Mouse (Mus musculus): ENCODE measurements around the gene Pde7b. TPM values are rescaled to one million over a fixed set of nuclear protein-coding genes. Genes with fewer than 3 reads are reported as not detected.

The Pde7b gene
- polyA plus RNA-seq, 1 experiment, result 1.8 TPM

GRCm38 (mm10) chr10:20472007-20472406 lies 252.9 kb downstream of the Pde7b start:
- WGBS, result 61% methylated on average over 8 of the region's 8 CpGs
- DNase-seq (ENCODE audit: low read depth, low spot score), result no peak

DNA sequence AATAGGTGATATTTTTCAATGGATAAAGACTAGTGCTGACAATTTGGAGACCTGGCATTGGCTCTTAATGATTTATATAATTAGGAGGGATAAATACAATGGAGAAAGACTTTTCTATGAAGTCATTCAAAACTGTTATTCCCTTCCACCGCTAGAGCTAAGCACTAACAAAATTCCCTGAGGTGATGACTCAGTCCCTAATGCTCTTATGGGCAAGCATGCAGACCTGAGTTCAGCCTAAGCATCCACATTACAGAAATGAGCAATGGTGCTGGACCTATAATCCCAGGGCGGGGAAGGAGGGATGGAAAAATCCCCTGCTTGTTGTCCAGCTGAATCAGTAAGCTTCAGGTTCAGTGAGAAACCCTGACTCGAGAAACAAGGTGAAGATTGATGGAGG lies 260.2 kb downstream of the Pde7b start:
- WGBS, result 70% methylated on average over 3 of the region's 3 CpGs
- no peak for DNase-seq (ENCODE audit: low read depth, low spot score)

GRCm38 (mm10) chr10:20463941-20464340 lies 260.9 kb downstream of the Pde7b start:
- 78% methylated on average over 1 of the region's 1 CpGs for WGBS
- no peak for DNase-seq (ENCODE audit: low read depth, low spot score)

- DNase-seq (ENCODE audit: low read depth, low spot score), result no peak
- 72% methylated on average over 4 of the region's 4 CpGs for WGBS
These were observed 262.3 kb downstream of the Pde7b start for GRCm38 (mm10) chr10:20462596-20462995.

DNA sequence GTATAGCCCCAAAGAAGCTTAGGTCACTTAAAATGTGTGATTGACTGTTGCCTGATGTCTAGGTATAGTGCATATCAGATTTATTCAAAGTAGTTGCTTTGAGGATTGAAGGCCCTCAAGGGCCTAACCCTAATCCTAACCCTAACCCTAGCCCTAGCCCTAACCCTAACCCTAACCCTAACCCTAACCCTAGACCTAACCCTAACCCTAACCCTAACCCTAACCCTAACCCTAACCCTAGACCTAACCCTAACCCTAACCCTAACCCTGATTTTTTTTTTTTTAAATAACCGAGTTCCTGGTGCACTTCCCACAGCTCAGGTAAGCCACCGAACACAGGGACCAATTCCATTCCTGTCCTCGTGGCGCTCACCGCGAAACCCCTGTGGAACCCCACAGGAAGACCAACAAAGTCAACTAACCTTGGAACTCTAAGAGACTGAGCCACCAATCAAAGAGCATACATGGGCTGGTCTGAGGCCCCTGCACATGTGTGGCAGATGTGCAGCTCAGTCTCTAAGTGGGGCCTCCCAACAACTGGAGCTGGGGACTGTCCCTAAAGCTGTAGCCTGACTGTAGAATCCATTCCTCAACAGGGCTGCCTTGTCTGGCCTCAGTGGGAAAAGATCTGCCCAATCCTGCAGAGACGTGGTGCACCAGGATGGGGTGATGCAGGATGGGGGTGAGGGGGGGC lies 265.1 kb downstream of the Pde7b start:
- DNase-seq (ENCODE audit: low read depth, low spot score), result no peak
- 98% methylated on average over 7 of the region's 7 CpGs for WGBS

DNA sequence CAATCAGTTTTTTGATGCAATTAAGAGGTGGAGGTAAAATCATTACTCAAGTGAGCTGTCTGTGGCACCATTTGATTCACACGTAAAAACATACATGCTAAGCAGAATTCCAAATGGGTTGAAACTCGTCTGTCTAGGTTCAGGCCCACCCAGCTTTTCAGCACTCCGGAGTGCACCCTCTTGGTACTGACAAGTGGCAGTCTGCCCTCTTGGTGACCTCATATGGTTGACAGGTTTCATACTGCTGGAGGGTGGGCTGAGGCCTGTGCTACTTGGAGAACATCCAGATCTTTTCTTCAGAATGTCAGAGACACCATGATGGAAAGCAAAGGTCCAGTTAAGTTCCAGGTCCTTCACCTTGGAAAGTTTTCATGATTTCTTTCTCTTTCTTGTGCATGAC lies 265.7 kb downstream of the Pde7b start:
- WGBS, result 86% methylated on average over 3 of the region's 3 CpGs
- DNase-seq (ENCODE audit: low read depth, low spot score), result no peak

GRCm38 (mm10) chr10:20454387-20455065 lies 270.4 kb downstream of the Pde7b start:
- no peak for DNase-seq (ENCODE audit: low read depth, low spot score)
- WGBS, result 68% methylated on average over 6 of the region's 6 CpGs

GRCm38 (mm10) chr10:20437428-20437827 lies 287.4 kb downstream of the Pde7b start:
- no peak for DNase-seq (ENCODE audit: low read depth, low spot score)
- 84% methylated on average over 9 of the region's 9 CpGs for WGBS

GRCm38 (mm10) chr10:20437021-20437420 lies 287.9 kb downstream of the Pde7b start:
- peak; percentile 13 for DNase-seq (ENCODE audit: low read depth, low spot score)
- 38% methylated on average over 2 of the region's 2 CpGs for WGBS

DNA sequence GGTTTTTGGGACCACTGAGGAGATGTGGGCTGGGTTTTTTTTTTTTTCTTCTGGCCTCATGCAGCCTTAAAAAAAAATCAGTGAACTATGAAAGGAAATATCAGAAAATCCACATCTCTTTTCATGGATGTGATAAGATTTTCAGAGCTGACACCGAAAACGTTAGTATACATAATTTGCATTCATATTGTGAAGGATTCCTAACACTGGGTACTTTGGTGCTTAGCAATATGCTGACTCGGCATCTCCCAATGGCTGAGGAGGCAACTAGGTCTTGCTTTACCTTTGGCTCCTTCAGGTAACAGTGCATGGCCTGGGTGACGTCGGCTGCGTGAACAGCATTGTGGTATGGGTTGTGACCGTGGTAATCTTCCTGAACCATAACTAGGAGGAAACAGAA lies 289.0 kb downstream of the Pde7b start:
- DNase-seq (ENCODE audit: low read depth, low spot score), result no peak
- 95% methylated on average over 7 of the region's 7 CpGs for WGBS

- DNase-seq (ENCODE audit: low read depth, low spot score), result no peak
- WGBS, result 72% methylated on average over 12 of the region's 12 CpGs
These were observed 293.5 kb downstream of the Pde7b start for GRCm38 (mm10) chr10:20431336-20431735.

DNA sequence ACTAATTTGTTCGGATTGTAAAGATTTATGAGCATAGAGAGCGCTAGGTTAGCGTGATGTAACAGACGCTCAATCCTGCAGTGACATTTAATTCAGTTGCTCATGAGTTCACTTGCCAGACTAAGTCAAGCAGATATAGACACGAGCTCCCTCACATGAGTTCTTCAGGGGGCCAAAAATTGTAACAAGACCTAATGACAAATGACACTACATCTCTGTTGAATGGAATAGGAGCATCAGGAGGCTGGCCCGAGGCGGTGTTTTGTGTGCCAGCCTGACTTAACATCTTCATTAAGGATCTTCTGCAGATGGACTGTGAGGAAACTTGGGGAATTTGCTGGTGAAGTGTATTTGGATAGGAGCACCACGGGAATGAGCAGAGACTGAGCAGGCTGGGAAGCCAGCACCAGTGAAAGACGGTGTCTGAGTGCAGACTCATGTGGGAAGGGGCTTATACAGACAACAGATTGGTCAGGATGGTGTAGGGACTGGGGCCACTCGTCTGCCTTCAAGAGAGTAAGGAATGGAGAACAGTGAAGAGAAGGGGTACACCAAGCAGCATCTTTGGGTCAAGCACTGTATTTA lies 303.5 kb downstream of the Pde7b start:
- no peak for DNase-seq (ENCODE audit: low read depth, low spot score)
- 48% methylated on average over 10 of the region's 10 CpGs for WGBS

DNA sequence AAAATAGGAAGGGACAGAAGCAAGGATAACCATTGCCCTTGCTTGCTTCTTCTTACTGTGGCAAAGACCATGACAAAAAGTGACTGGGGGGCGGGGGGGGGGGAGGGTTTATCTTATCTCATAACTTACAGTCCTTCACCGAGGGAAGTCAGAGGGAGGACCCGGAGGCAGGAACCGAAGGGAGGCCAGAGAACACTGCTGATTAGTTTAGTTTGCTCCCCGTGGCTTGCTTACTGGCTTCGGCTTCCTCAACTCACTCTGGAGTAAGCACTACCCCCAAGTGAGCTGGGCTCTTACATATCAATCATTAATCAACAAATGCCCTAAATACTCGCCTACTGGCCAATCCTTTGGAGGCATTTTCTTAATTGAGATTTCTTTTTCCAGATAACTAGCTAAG lies 304.6 kb downstream of the Pde7b start:
- no peak for DNase-seq (ENCODE audit: low read depth, low spot score)
- WGBS, result 65% methylated on average over 7 of the region's 7 CpGs

DNA sequence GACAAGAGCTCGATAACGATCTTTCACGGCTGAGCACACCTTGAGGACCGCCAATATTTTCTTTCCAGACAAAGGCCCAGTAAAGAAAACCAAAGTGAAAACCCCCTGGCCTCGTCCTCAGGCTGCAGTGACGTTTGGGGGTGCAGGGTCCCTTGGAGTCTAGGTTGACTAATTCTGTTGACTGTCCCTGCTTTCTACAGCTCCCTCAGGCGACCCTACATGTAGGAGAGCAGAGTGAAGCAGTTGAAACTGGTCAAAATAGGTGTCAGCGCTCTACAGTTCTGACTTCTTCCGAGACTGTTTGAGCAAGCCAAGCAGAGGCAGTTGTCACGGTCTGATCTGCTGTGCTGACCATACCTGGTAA lies 306.0 kb downstream of the Pde7b start:
- WGBS, result 74% methylated on average over 10 of the region's 10 CpGs
- no peak for DNase-seq (ENCODE audit: low read depth, low spot score)

GRCm38 (mm10) chr10:20418202-20418855 lies 306.5 kb downstream of the Pde7b start:
- DNase-seq (ENCODE audit: low read depth, low spot score), result no peak
- 61% methylated on average over 11 of the region's 11 CpGs for WGBS

GRCm38 (mm10) chr10:20409181-20409580 lies 315.7 kb downstream of the Pde7b start:
- peak; percentile 19 for DNase-seq (ENCODE audit: low read depth, low spot score)
- 36% methylated on average over 10 of the region's 10 CpGs for WGBS

GRCm38 (mm10) chr10:20408336-20408735 lies 316.5 kb downstream of the Pde7b start:
- DNase-seq (ENCODE audit: low read depth, low spot score), result no peak
- 82% methylated on average over 3 of the region's 3 CpGs for WGBS

- WGBS, result 84% methylated on average over 2 of the region's 2 CpGs
- peak; percentile 29 for DNase-seq (ENCODE audit: low read depth, low spot score)
These were observed 319.4 kb downstream of the Pde7b start for GRCm38 (mm10) chr10:20405471-20405870.

GRCm38 (mm10) chr10:20402941-20403340 lies 321.9 kb downstream of the Pde7b start:
- WGBS, result 86% methylated on average over 5 of the region's 5 CpGs

GRCm38 (mm10) chr10:20400406-20400805 lies 324.5 kb downstream of the Pde7b start:
- WGBS, result 88% methylated on average over 15 of the region's 15 CpGs
- no peak for DNase-seq (ENCODE audit: low read depth, low spot score)

More at GRCm38 (mm10) chr10:20402941-20403340, 321.9 kb downstream of the Pde7b start:
- DNase-seq (ENCODE audit: low read depth, low spot score), result no peak

Measured in large intestine, adult 2 months (tissue).